42 mouse cellular contexts compared by ENCODE assay signal in genomic region chr14:51104366-51104765, GRCm38 (mm10). TPM values are rescaled to one million over a fixed set of nuclear protein-coding genes. Genes with fewer than 3 reads are reported as not detected.
"Had no signal": no experiment of that assay in that cellular context is flagged by ENCODE, and none has a peak within 500 bp of the region (broad histone marks: within the 10 kb centered on the region; RNA-seq: fewer than 3 reads in every experiment).

No protein-coding gene starts in this region.

- H3K4me1 ChIP-seq: heart, embryonic 10.5 days; heart, embryonic 12.5 days; hindbrain, embryonic 10.5 days; hindbrain, embryonic 12.5 days; intestine, embryonic 15.5 days; limb, embryonic 13.5 days; limb, embryonic 15.5 days had no signal

- ATAC-seq: inflammation-experienced regulatory T-cells, adult 6 months; intestine, postnatal 0 days had no signal

- H3K4me2 ChIP-seq: heart, embryonic 12.5 days; hindbrain, embryonic 12.5 days; hindbrain, embryonic 14.5 days; intestine, embryonic 15.5 days; kidney, embryonic 15.5 days; limb, embryonic 13.5 days; limb, embryonic 15.5 days had no signal

- H3K27ac ChIP-seq: gastrocnemius, adult 2 months; heart, embryonic 10.5 days; hindbrain, embryonic 10.5 days; hindbrain, embryonic 12.5 days; hindbrain, embryonic 14.5 days; intestine, embryonic 15.5 days; kidney, embryonic 15.5 days; kidney, postnatal 0 days; limb, embryonic 13.5 days; limb, embryonic 15.5 days had no signal

- H3K36me3 ChIP-seq: heart, embryonic 10.5 days; heart, embryonic 12.5 days; hindbrain, embryonic 10.5 days; hindbrain, embryonic 12.5 days; intestine, embryonic 15.5 days; kidney, embryonic 15.5 days; limb, embryonic 15.5 days had no signal

- H3K9me3 ChIP-seq: heart, embryonic 10.5 days; heart, embryonic 12.5 days; hindbrain, embryonic 10.5 days; hindbrain, embryonic 12.5 days; intestine, embryonic 15.5 days; kidney, embryonic 15.5 days; limb, embryonic 13.5 days; limb, embryonic 15.5 days had no signal

- DNase-seq: gastrocnemius, adult 2 months; gastrocnemius, postnatal 10 days; gastrocnemius, postnatal 25 days; heart, adult 18-20 months; heart, postnatal 10 days; heart, postnatal 4 days; kidney, adult 2 months; kidney, adult 9 months; kidney, postnatal 14 days; kidney, postnatal 36 days; layer of hippocampus, adult 9-11 months; layer of hippocampus, postnatal 36 days; left cerebral cortex, postnatal 4 days had no signal

- H3K4me3 ChIP-seq: gastrocnemius, adult 2 months; heart, embryonic 10.5 days; heart, embryonic 12.5 days; hindbrain, embryonic 10.5 days; hindbrain, embryonic 12.5 days; intestine, embryonic 15.5 days; kidney, embryonic 15.5 days; limb, embryonic 13.5 days; limb, embryonic 15.5 days had no signal

- H3K27me3 ChIP-seq: heart, embryonic 12.5 days; hindbrain, embryonic 12.5 days; intestine, embryonic 15.5 days; kidney, embryonic 15.5 days; limb, embryonic 13.5 days; limb, embryonic 15.5 days had no signal

- H3K9ac ChIP-seq: heart, embryonic 12.5 days; hindbrain, embryonic 12.5 days; hindbrain, embryonic 14.5 days; intestine, embryonic 15.5 days; kidney, embryonic 15.5 days; limb, embryonic 13.5 days; limb, embryonic 15.5 days had no signal

RNA-seq across cellular contexts. Expression of gene Eddm3b, which starts 9.9 kb away (rescaled TPM):
- total RNA-seq: gastrocnemius, adult 2 months; gastrocnemius, postnatal 10 days; gastrocnemius, postnatal 25 days; gastrocnemius, postnatal 4 days; granulocyte monocyte progenitor cell, adult 5-6 weeks; heart, adult 18-20 months; heart, adult 8-10 months; heart, postnatal 10 days; heart, postnatal 25 days; heart, postnatal 4 days; layer of hippocampus, adult 18-20 months; layer of hippocampus, adult 8-10 months; layer of hippocampus, postnatal 14 days; layer of hippocampus, postnatal 36 days; left cerebral cortex, adult 18-20 months; left cerebral cortex, adult 8-10 months; left cerebral cortex, postnatal 10 days; left cerebral cortex, postnatal 25 days; left cerebral cortex, postnatal 4 days had no signal
- polyA plus RNA-seq: frontal cortex, adult 2 months; heart, embryonic 12.5 days; heart, embryonic 14.5 days; heart, embryonic 16.5 days; hindbrain, embryonic 10.5 days; hindbrain, embryonic 12.5 days; hindbrain, embryonic 14.5 days; hindbrain, embryonic 16.5 days; inflammation-experienced regulatory T-cells, adult 6 months; intestine, embryonic 15.5 days; large intestine, adult 2 months; limb, embryonic 11.5 days; limb, embryonic 13.5 days; limb, embryonic 15.5 days had no signal

RNA-seq across cellular contexts. Expression of gene Rnase6, which starts 19.3 kb away (rescaled TPM):
- total RNA-seq: gastrocnemius, postnatal 25 days; left cerebral cortex, adult 18-20 months; left cerebral cortex, postnatal 10 days had no signal
- polyA plus RNA-seq: hindbrain, embryonic 10.5 days had no signal

RNA-seq across cellular contexts. Expression of gene Olfr750, which starts 30.1 kb away (rescaled TPM):
- total RNA-seq: gastrocnemius, adult 2 months; gastrocnemius, postnatal 10 days; gastrocnemius, postnatal 25 days; gastrocnemius, postnatal 4 days; granulocyte monocyte progenitor cell, adult 5-6 weeks; heart, adult 18-20 months; heart, adult 8-10 months; heart, postnatal 10 days; heart, postnatal 25 days; heart, postnatal 4 days; layer of hippocampus, adult 18-20 months; layer of hippocampus, adult 8-10 months; layer of hippocampus, postnatal 14 days; layer of hippocampus, postnatal 36 days; left cerebral cortex, adult 18-20 months; left cerebral cortex, adult 8-10 months; left cerebral cortex, postnatal 10 days; left cerebral cortex, postnatal 25 days; left cerebral cortex, postnatal 4 days had no signal
- polyA plus RNA-seq: frontal cortex, adult 2 months; heart, embryonic 10.5 days; heart, embryonic 12.5 days; heart, embryonic 14.5 days; heart, embryonic 16.5 days; hindbrain, embryonic 12.5 days; hindbrain, embryonic 14.5 days; intestine, embryonic 15.5 days; intestine, postnatal 0 days; kidney, adult 2 months; kidney, embryonic 15.5 days; kidney, postnatal 0 days; large intestine, adult 2 months; limb, embryonic 11.5 days; limb, embryonic 15.5 days had no signal
